Mouse (Mus musculus): ENCODE results near the gene Cdkl5. TPM values are rescaled to one million over a fixed set of nuclear protein-coding genes. Genes with fewer than 3 reads are reported as not detected.
A peak's percentile ranks its signal among the peaks of the same experiment; 100 is the strongest.
"Not testable (repeated sequence)": the region's sequence is repeated elsewhere in the genome, so short reads cannot be mapped to it uniquely, and the experiment has no call there.

Cdkl5 gene
- total RNA-seq, 2 experiments from 2014 or later = 86.2 to 94.6 TPM

DNA sequence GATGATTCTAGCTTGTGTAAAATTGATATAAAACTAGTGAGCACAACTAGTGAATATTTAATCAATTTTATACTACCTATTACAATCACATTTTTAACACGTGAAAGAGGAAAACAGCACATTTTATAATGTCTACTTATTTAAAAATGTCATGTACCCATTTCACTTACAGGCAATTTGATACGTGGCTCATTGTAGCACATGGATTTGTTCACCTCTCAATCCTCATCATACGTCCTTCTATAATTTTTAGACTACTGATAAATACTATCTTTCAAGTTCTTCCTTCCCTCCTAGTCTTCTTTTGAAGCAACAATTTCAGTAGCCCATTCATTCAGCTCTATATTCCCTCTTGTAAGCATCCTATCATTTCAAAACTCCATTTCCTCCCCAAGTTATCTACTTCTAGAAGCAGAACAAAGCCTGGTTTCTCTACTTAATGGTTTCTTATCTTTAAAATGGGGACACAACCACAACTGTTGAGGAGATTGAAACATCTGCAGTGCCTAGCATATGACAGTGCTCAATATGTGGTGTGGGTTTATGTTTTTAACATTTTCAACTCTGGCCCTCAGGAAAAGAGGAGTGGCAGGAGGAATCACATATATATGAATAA lies 75.4 kb downstream of the Cdkl5 start:
- intact Hi-C loops (cut with DNase I) = no loop called here
- no peak for DNase-seq

GRCm38 (mm10) chrX:160906952-160907351 lies 87.6 kb downstream of the Cdkl5 start, which contains the start of gene Gja6:
TSS of gene Gja6 (minus strand) at chrX:160907052.
- DNase-seq = no peak
- intact Hi-C loops (cut with DNase I) = no loop called here

GRCm38 (mm10) chrX:160906477-160906876 lies 88.0 kb downstream of the Cdkl5 start:
- no peak for DNase-seq
- intact Hi-C loops (cut with DNase I) = no loop called here

DNA sequence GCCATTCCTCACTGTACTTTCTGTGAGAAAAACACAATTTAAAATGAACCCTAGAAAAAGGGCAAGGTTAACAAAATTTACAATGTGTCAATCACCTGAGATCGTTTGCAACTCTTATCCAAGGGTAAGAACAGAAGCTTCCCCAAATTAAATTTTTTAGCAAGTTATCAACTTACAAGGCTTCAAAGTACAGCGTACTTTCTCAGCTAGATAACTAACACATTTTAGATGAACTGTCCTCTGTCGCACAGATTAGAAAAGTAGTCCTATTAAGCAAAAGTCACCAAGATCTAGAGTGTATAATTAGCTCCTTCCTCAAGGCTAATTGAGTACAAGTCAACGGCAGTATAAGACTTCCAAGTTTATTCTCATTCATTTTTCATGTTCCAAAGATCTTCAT lies 88.6 kb downstream of the Cdkl5 start:
- DNase-seq = no peak

DNA sequence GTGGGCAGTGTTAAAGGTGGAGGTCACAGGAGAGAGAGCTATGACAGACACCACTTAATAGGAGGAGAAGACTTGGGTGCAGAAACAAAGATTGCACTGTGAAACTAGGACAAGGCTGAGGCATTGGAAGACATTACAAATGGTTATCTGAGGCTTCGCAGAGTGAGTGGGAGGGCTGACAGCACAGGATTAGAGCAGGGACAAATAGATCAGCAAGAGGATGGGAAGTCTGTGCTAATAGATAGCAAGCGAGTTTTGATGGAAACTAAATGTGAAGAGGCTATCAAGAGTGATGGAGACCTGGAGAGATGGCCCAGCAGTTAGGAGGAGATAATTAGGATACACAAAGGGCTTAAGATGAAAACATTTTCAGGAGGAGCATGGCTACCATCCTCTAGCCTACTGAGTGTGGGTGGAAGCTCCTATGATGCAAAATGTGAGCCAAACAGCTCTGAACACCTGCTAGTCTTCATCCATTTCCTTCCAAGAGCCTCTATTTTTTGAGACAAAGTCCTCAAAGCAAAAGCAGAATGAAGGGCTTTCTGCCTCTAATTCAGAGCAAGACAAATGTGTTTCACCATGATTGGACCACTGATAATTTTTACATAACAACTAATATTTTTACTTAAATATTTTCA lies 89.3 kb downstream of the Cdkl5 start:
- intact Hi-C loops (cut with DNase I) = no loop called here
- DNase-seq = no peak

More for the DNA sequence above, 88.6 kb downstream of the Cdkl5 start:
- intact Hi-C loops (cut with DNase I) = no loop called here

- DNase-seq = no peak
- intact Hi-C loops (cut with DNase I) = no loop called here
Measured at GRCm38 (mm10) chrX:160901118-160901517, 93.4 kb downstream of the Cdkl5 start.

GRCm38 (mm10) chrX:160892077-160892476 lies 102.4 kb downstream of the Cdkl5 start:
- DNase-seq = no peak

GRCm38 (mm10) chrX:160886301-160886700 lies 108.2 kb downstream of the Cdkl5 start:
- intact Hi-C loops (cut with DNase I) = no loop called here
- peak; percentile 10 for DNase-seq

More at GRCm38 (mm10) chrX:160892077-160892476, 102.4 kb downstream of the Cdkl5 start:
- intact Hi-C loops (cut with DNase I) = loop anchor here (10.0 kb wide), 1 partner anchor 63 kb away; no protein-coding TSS in a partner anchor

GRCm38 (mm10) chrX:160866576-160866975 lies 127.9 kb downstream of the Cdkl5 start:
- peak; percentile 6 for DNase-seq
- intact Hi-C loops (cut with DNase I) = no loop called here

GRCm38 (mm10) chrX:160865022-160865421 lies 129.5 kb downstream of the Cdkl5 start:
- intact Hi-C loops (cut with DNase I) = no loop called here
- no peak for DNase-seq

DNA sequence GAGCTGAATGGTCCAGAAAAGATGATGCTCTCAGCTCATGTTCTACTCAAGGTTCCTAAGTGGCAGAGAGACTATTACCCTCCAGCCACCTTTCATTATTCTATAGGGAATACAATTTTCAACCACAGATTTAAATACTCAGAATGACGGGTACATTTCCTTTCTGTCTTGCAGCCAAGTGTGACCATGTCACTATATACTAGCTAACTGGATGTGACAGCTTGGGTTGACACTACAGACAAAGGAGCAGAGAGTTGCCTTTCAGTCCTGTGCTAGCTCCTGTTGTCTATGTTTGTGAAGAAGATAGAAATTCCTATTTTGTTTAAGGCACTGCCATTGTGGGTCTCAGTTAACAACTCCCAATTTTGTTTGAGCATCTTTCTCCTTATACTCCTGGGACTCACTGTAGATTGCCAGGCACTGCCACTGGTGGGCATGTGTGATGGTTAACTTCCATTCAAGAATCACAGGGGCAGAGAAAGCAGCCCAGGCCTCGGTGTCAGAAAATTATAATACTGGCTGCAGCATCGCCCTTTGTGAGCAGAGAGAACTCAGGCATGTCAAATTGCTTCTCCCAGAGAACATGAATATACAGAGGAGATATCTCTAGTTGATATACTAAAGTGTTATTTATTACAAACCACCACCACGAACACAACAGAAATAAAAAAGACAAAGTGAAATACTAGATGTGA lies 130.7 kb downstream of the Cdkl5 start:
- intact Hi-C loops (cut with DNase I) = no loop called here
- peak; percentile 4 for DNase-seq

GRCm38 (mm10) chrX:160808226-160808625 lies 186.3 kb downstream of the Cdkl5 start:
- peak; percentile 24 for DNase-seq
- intact Hi-C loops (cut with DNase I) = no loop called here

- DNase-seq = no peak
- intact Hi-C loops (cut with DNase I) = no loop called here
Measured at GRCm38 (mm10) chrX:160804409-160805150, 189.9 kb downstream of the Cdkl5 start.

DNA sequence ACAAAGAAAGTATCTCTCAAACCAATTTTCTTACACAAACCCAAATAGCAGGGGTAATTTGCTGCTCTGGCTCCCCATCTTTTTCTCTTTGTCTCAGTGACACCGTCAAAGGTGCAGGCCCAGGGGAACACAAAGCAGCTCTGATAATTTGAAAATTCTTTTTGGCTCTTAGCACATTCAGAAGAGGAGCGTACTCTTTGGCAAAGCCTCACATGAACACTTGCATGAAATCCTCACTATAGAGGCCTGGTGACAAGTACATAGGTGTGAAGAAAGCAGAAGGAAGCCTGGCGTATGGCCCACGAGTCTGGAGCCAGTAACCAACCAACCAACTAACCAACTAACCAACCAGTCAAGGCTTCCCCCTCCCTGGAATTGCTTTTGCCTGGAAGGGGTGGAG lies 199.6 kb downstream of the Cdkl5 start:
- intact Hi-C loops (cut with DNase I) = no loop called here
- DNase-seq = no peak

DNA sequence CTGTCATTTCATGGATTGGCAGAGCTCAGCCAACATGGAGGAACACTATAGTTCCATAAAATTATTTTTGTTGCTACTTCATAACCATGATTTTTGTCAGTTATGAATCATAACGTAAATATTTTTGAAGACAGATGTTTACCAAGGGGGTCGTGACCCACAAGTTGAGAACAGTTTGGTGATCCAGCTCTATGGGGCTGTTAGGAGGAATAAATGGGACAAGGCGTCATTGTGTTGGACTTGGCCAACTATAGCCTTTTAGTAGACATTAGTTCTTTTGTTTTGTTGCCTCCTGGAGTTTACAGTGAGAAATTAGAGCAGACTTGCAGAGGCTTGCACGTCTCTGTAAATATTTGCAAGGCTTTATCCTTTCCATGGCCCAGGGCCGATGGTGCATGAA lies 212.2 kb downstream of the Cdkl5 start:
- DNase-seq = no peak
- intact Hi-C loops (cut with DNase I) = no loop called here

DNA sequence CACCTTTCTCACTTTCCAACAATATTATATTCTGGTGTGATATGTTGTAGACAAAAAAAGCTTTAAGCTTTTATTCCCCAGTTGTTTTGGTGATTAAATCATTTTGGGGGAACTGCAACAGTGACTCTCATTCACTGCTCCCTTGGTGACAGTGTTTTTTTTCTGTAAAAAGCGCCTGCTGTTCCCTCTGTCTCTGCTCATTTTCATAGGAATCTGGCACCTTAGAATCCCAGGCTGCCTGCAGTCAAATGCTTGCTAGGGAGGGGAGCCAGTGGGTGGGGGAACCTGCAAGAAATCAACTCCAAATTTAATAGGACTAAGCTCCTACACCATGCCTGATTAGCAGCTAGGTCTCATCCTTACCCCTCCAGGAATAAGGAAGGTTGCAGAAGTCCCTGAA lies 221.5 kb downstream of the Cdkl5 start:
- intact Hi-C loops (cut with DNase I) = no loop called here
- no peak for DNase-seq

GRCm38 (mm10) chrX:160769622-160770021 lies 224.9 kb downstream of the Cdkl5 start:
- DNase-seq = not testable (repeated sequence)
- intact Hi-C loops (cut with DNase I) = loop anchor here (10.0 kb wide), 1 partner anchor 255 kb away; no protein-coding TSS in a partner anchor

DNA sequence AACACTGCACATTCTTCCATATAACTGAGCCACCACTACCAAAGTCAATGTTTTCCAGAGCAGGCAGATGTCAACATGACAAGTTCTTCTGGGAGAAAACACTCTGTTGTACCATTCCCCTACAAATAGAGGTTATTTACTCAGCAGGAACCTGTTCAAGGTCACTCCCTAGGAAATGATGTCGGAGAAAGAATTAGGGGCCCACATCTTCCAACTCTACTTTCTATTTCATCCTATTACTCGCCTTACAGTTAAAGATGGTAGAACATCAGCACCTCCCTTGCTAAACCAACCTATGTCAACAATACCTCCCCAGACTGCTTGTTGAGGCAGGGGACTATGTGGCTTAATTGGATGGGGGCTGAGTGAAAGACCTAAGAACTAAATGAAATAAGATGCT lies 226.8 kb downstream of the Cdkl5 start, which contains the start of gene Rs1:
Gene Rs1, plus strand, starts transcription at position 301 of the 400 bp plus-strand sequence.
- no peak for DNase-seq
- intact Hi-C loops (cut with DNase I) = loop anchor here (10.0 kb wide), 1 partner anchor 257 kb away; no protein-coding TSS in a partner anchor

GRCm38 (mm10) chrX:160766233-160766616 lies 228.3 kb downstream of the Cdkl5 start:
- intact Hi-C loops (cut with DNase I) = loop anchor here (10.0 kb wide), 1 partner anchor 259 kb away; no protein-coding TSS in a partner anchor

GRCm38 (mm10) chrX:160765389-160766232 lies 228.9 kb downstream of the Cdkl5 start:
- intact Hi-C loops (cut with DNase I) = loop anchor here (10.0 kb wide), 1 partner anchor 259 kb away; no protein-coding TSS in a partner anchor
- DNase-seq = peak; percentile 85

More at GRCm38 (mm10) chrX:160766233-160766616, 228.3 kb downstream of the Cdkl5 start:
- DNase-seq = no peak

All from left cerebral cortex, postnatal 4 days (tissue).